Comparison of ENCODE assay signal across 14 mouse cellular contexts in the genomic region with DNA sequence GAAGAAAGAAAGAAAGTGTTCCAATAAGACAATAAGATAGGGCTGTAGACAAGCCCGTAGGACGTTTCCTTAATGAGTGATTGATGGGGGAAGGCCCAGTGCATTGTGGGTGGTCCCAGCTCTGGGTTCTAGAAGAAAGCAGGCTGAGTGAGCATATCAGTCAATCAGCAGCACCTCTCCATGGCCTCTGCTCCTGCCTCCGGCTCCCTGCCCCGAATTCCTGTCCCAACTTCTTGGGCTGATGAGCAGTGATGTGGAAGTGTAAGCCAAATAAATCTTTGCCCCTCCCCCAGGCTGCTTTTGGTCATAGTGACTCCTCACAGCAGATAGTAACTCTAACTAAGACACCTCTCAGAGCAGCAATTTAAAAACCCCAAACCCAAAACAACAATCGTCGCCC.
"Had no signal": no experiment of that assay in that cellular context is flagged by ENCODE, and none has a peak within 500 bp of the region (broad histone marks: within the 10 kb centered on the region; RNA-seq: fewer than 3 reads in every experiment).

No protein-coding gene starts in this region.

- ATAC-seq: hindbrain, postnatal 0 days had no signal

- H3K9me3 ChIP-seq: limb, embryonic 15.5 days; midbrain, embryonic 10.5 days; neural tube, embryonic 15.5 days had no signal

- H3K9ac ChIP-seq: limb, embryonic 15.5 days; neural tube, embryonic 15.5 days had no signal

- H3K27ac ChIP-seq: hindbrain, postnatal 0 days; kidney, postnatal 0 days; limb, embryonic 15.5 days; midbrain, embryonic 10.5 days; neural tube, embryonic 15.5 days had no signal

- H3K4me2 ChIP-seq: limb, embryonic 15.5 days; neural tube, embryonic 15.5 days had no signal

- DNase-seq: kidney, adult 11 months; kidney, adult 9 months; kidney, postnatal 36 days; layer of hippocampus, adult 9-11 months; layer of hippocampus, postnatal 36 days; midbrain, embryonic 14.5 days; right cerebral cortex, postnatal 14 days; thymus, postnatal 36 days had no signal

- H3K4me3 ChIP-seq: limb, embryonic 15.5 days; midbrain, embryonic 10.5 days; myocyte; neural tube, embryonic 15.5 days had no signal

- H3K36me3 ChIP-seq: limb, embryonic 15.5 days; midbrain, embryonic 10.5 days; neural tube, embryonic 15.5 days had no signal
